Mouse (Mus musculus) midbrain, embryonic 14.5 days (tissue): Measurements from ENCODE around the gene G3bp1. TPM values are rescaled to one million over a fixed set of nuclear protein-coding genes. Genes with fewer than 3 reads are reported as not detected.
A peak's percentile ranks its signal among the peaks of the same experiment; 100 is the strongest.

Source experiments
- ATAC-seq: fragments of 200-750 bp; cut with Nextera tagmentation; 2 replicates; pipeline ENCODE4 v1.8.0; 2017; ENCODE audit warnings: moderate number of reproducible peaks, moderate library complexity; ENCODE audit not compliant: low FRiP score, low TSS enrichment
- DNase-seq: peaks from one replicate; pipeline ENCODE4 v3.0.0-alpha.2; 2015
- H3K27ac ChIP-seq: fragments of 300-500 bp; sonication (generic); replicated peaks from 2 replicates; pipeline ENCODE4 v1.5.1; 2014; ENCODE audit warnings: mild to moderate bottlenecking, low read depth, low read length, moderate library complexity
- H3K27me3 ChIP-seq: fragments of 300-500 bp; sonication (generic); 2 replicates; pipeline ENCODE4 v1.6.1; 2014; ENCODE audit warnings: low read length, control low read depth, mixed read lengths; ENCODE audit not compliant: control insufficient read depth, insufficient read depth
- H3K36me3 ChIP-seq: fragments of 300-500 bp; sonication (generic); 2 replicates; pipeline ENCODE4 v1.6.1; 2014; ENCODE audit warnings: low read length, control low read depth; ENCODE audit not compliant: control insufficient read depth, insufficient read depth
- H3K4me1 ChIP-seq: fragments of 300-500 bp; sonication (generic); 2 replicates; pipeline ENCODE4 v1.6.1; 2014; ENCODE audit warnings: mild to moderate bottlenecking, antibody characterized with exemption, low read length, control low read depth; ENCODE audit not compliant: control insufficient read depth, insufficient read depth
- H3K4me2 ChIP-seq: fragments of 300-500 bp; sonication (generic); 2 replicates; pipeline ENCODE4 v1.6.1; 2014; ENCODE audit warnings: mild to moderate bottlenecking, low read length, moderate library complexity
- H3K4me3 ChIP-seq: fragments of 300-500 bp; sonication (generic); replicated peaks from 2 replicates; pipeline ENCODE4 v1.5.1; 2014; ENCODE audit warnings: low read depth, low read length
- H3K9ac ChIP-seq: fragments of 300-500 bp; sonication (generic); replicated peaks from 2 replicates; pipeline ENCODE4 v1.6.1; 2014; ENCODE audit warnings: mild to moderate bottlenecking, low read length, moderate library complexity
- H3K9me3 ChIP-seq: fragments of 300-500 bp; sonication (generic); 2 replicates; pipeline ENCODE4 v1.6.1; 2016; ENCODE audit warnings: low read length, control low read depth, mixed read lengths; ENCODE audit not compliant: control insufficient read depth
- WGBS: fragments of 180-500 bp; shearing (Covaris S2); extraction: QIAGEN DNeasy Blood & Tissue Kit; methylation state at CpG from one replicate; pipeline ENCODE4 v1.1.7; 2014; 5-methylcytosine and 5-hydroxymethylcytosine counted together
- polyA plus RNA-seq: library from polyadenylated mRNA; unstranded; fragments of >200 nt; fragmentation: Nextera tagmentation; extraction: Ambion mirVana; gene quantifications from 2 replicates; pipeline ENCODE4 v1.2.1, GENCODE M21; 2014

G3bp1 gene
- 83.6 and 125 TPM in 2 replicates for polyA plus RNA-seq

DNA sequence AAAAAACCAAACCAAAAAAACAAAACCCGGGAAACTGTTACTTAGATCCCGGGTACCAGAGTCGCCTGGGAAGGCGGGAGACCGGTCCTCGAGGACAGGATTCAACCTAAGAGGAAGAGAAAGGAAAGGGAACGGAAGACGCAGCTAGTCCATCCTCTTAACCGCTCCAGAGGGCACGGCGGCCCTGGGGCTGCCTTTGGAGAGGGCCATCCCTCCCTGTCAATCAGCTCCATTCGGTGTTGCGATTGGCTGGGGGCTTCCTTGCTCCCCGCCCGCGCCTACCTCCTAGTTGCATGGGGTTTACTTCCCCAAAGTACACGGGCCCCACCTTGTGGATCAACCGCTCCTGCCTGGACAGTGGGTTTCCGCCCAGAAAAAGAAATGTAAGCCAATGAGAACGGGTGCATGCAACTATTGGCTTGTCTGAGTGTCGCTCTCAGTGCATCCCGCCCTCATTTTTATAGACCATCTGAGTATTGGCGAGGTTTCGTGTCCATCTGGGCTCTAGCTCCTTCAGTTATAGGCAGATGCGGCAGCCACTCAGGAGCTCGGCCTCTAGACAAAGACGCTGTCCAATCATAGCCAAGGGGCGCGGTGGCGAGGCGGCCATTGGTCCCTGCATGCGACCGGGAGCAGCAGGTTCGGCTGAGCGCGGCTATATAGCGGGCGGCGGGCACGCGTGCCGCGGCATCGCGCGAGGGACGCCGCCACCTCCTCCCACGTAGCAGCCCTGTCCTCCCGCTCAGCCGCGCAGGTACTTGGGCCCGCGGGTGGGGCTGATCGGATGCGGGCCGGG, at the start of gene G3bp1:
Gene G3bp1 (plus strand): TSS at position 638 of the 796 bp plus-strand sequence.
- under 1% methylated on average over 57 of the region's 57 CpGs for WGBS

DNA sequence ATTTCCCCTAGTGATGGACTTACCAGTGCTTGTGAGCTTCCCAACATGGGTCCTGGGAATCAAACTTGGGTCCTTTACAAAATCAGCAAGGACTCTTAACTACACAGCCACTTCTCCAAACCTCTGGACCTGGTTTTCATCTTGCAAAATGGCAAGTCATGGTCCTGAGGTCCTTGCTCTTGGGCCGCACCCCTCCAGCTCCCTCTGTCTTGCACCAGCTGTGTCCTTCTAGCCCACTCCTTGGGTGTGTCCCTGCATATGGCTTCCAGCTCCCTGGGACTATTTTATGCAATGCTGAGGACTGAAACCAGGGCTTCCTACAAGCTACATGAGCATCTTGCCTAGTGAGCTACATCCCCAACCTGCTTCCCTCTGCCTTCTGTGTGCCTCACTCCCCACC, 46.5 kb upstream of the G3bp1 start, which contains the start of gene Sparc:
Gene Sparc (minus strand): TSS at position 206 of the 400 bp plus-strand sequence.
- DNase-seq, result no peak
- Histone ChIP-seq H3K27me3 (0 out of 2 replicates have a peak, but pooled peaks cover 4% of the 10 kb centered on the region), H3K27ac (peak within 1 kb of the TSS; percentile 71), H3K4me2 (no peak within 1 kb of the TSS), H3K4me3 (no peak within 1 kb of the TSS), H3K9me3 (no peaks in the 10 kb centered on the region), H3K4me1 (peaks cover 32% of the 10 kb centered on the region), H3K9ac (no peak within 1 kb of the TSS), H3K36me3 (no peaks in the 10 kb centered on the region)
- ATAC-seq, result no peak
- WGBS, result 97% methylated on average over 1 of the region's 1 CpGs

More for the DNA sequence above, at the start of gene G3bp1:
- no peaks in the 10 kb centered on the region for H3K27me3 ChIP-seq
- peak; percentile 99 for DNase-seq
- peak within 1 kb of the TSS; percentile 80 for H3K4me2 ChIP-seq
- peaks cover 17% of the 10 kb centered on the region for H3K4me1 ChIP-seq
- peak within 1 kb of the TSS; percentile 98 for H3K4me3 ChIP-seq
- peak within 1 kb of the TSS; percentile 93 for H3K9ac ChIP-seq
- ATAC-seq, result peak; percentile 98
- H3K27ac ChIP-seq, result peak within 1 kb of the TSS; percentile 88
- peaks cover 3% of the 10 kb centered on the region for H3K36me3 ChIP-seq
- no peaks in the 10 kb centered on the region for H3K9me3 ChIP-seq

DNA sequence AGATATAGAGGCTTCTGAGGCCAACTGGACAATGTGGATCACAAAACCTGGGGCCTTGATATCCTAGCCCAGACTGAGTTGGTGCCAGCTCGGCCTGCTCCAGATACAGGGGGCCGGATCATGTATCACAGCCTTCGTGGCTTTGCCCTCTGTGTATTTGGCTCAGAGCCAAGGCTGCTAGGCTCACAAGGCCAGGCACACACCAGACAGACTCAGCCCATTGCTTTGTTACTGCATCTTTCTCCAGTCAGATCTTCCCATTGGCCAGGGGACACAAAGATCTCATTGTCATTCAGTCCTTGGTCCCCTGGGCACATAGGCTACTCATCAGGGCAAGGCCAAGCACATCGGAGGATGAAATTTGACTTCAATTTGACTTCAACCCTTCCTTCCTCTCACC, 45.7 kb upstream of the G3bp1 start:
- DNase-seq (peak; percentile 84), ATAC-seq (peak; percentile 69; the same call in 1 of the 2 replicates)
- Histone ChIP-seq H3K9ac (no peak overlapping the region), H3K4me3 (no peak overlapping the region), H3K27ac (peak overlapping the region; percentile 71), H3K36me3 (no peaks in the 10 kb centered on the region), H3K27me3 (0 out of 2 replicates have a peak, but pooled peaks cover 4% of the 10 kb centered on the region), H3K4me2 (no peak overlapping the region), H3K9me3 (no peaks in the 10 kb centered on the region), H3K4me1 (peaks cover 29% of the 10 kb centered on the region)
- WGBS, result 11% methylated on average over 4 of the region's 4 CpGs

DNA sequence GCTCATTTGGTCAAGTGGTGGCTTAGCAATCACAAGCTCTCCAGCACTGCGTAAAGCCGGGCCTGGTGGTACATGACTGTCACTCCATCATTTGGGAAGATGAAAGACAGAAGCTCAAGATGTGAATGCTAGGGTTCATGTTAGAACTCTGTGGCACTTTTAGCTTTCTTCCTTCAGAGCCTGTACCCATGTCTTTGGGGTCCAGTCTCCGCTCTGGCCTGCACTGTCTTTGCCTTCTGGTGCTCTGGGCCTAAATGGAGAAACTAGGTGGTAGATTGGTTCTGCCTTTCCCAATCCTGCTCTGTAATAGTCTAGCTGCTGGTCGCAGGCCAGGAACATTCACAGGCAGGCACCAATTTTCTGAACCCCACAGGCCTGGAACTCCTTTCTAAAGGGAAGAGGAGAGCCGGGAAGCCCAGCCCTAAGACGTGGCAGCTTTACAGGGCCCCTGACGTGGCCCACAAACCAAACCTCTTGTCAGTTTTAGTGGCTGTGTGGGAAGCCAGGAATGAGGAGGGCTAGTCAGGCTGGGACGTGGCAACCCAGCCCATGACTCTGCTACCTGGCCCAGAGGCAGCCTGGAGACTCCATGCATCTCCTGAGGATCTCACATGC, 44.6 kb upstream of the G3bp1 start:
- Histone ChIP-seq H3K4me1 (peaks cover 19% of the 10 kb centered on the region), H3K36me3 (no peaks in the 10 kb centered on the region), H3K9ac (no peak overlapping the region), H3K27me3 (no peaks in the 10 kb centered on the region), H3K4me2 (no peak overlapping the region), H3K9me3 (no peaks in the 10 kb centered on the region), H3K4me3 (no peak overlapping the region), H3K27ac (no peak overlapping the region)
- 76% methylated on average over 8 of the region's 8 CpGs for WGBS
- ATAC-seq (no peak), DNase-seq (no peak)

DNA sequence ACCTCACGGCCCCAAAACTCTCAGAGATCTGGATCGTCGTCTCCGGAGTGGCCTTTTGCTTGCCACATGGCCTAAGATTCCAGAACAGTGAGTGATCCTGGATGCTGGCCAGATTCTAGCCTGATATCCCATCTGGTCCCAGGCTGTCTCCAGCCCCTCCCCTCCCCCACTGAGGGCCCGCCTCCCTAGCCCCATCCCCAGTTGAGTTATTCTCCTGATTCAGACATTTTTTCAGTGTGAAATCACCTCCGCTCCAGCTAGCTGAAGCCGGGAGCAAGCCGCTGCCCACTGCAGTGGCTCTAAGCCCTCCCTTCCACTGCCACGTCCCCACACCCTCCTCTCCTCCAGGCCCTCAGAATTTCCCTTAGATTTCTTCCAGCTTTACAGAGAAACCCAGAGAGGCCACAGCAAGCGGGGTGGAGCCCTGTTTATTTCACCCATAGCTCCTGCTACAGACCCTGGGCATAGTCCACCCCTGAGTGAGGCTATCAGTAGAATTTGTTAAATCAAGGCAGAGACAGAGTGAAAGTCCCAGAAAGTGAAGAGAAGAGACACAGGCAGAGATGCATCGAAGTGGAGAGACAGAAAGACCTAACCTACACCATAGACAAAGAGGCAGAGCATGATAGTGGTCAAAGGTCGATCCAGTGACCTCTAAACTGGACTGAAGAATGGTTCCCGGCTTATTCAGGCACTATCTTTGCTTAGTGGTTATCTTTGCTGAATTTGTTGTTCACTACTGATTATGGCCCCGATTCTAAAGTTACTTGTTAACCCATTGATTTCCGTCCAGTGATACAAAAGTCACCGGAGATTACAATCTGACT, 41.1 kb upstream of the G3bp1 start:
- H3K4me3 ChIP-seq, result no peak overlapping the region
- H3K36me3 ChIP-seq, result no peaks in the 10 kb centered on the region
- H3K4me2 ChIP-seq, result no peak overlapping the region
- no peak overlapping the region for H3K9ac ChIP-seq
- 33% methylated on average over 16 of the region's 16 CpGs for WGBS
- H3K27me3 ChIP-seq, result no peaks in the 10 kb centered on the region
- ATAC-seq, result peak; percentile 58
- H3K27ac ChIP-seq, result peak overlapping the region; percentile 14; the same call in 1 of the 2 replicates
- H3K4me1 ChIP-seq, result peaks cover 17% of the 10 kb centered on the region
- peak; percentile 78 for DNase-seq
- H3K9me3 ChIP-seq, result no peaks in the 10 kb centered on the region

DNA sequence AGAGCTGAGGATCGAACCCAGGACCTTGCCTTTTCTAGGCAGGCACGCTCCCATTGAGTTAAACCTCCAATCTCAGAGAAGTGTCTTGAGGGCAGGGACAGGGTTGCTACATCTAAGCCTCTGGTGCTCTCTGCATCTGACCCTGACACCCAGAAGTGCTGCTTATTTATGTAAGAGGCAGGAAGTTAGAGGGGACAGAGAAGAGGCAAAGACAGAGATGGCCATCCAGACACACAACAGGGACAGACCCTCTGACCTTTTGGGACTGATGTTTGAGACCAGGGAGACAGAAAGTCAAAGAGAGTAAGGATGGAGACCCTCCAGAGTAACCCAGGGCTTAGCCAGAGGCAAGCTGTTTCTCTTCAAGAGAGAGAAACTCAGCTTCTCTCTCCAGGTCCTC, 39.5 kb upstream of the G3bp1 start:
- no peak overlapping the region for H3K9ac ChIP-seq
- 0 out of 2 replicates have a peak, but pooled peaks cover 5% of the 10 kb centered on the region for H3K4me1 ChIP-seq
- no peaks in the 10 kb centered on the region for H3K27me3 ChIP-seq
- no peak overlapping the region for H3K4me3 ChIP-seq
- H3K27ac ChIP-seq, result no peak overlapping the region
- DNase-seq (no peak), ATAC-seq (no peak)
- 95% methylated on average over 2 of the region's 2 CpGs for WGBS
- no peaks in the 10 kb centered on the region for H3K36me3 ChIP-seq
- H3K9me3 ChIP-seq, result no peaks in the 10 kb centered on the region
- no peak overlapping the region for H3K4me2 ChIP-seq

DNA sequence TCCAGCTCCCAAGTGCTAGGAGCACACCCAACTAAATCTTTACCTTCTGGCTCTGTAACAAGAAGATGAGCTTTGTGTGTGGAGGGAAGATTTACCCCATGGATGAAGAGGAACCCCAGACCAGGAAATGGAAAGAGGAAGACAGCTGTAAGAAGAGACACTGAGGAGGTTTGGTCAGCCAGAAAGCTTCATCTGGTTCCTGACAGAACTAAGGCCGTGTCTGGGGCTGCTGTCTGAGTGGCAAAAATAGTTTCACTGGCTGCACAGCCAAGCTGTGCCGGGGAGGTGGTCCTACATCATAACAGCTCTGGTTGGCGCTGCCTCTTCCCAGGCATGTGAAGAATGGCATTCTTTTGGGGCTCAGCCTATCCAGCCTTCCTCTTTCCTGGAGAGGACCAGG, 36.5 kb upstream of the G3bp1 start:
- Histone ChIP-seq H3K4me2 (no peak overlapping the region), H3K4me1 (0 out of 2 replicates have a peak, but pooled peaks cover 5% of the 10 kb centered on the region), H3K27me3 (no peaks in the 10 kb centered on the region), H3K4me3 (no peak overlapping the region), H3K9ac (no peak overlapping the region), H3K36me3 (no peaks in the 10 kb centered on the region), H3K27ac (no peak overlapping the region), H3K9me3 (no peaks in the 10 kb centered on the region)
- no peak for ATAC-seq
- WGBS, result 71% methylated on average over 3 of the region's 3 CpGs
- no peak for DNase-seq

DNA sequence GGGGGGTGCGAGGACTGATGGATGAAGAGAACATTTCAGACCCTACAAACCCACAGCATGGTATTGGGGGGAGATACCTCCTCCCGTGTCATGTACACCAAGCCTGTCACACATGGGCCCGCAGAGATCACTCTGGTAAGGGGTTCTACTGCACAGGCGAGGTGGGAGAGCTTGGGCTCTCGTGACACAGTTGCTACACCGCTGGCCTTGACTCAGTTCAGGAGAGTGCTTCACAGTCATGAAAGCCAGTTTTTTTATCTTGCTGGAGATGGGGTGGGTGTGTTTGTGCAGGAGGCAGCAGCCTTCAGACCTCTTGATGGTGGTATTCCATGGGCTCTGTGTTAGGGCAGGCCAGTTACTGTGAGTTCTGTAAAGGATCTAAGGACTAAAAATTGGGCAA, 33.4 kb upstream of the G3bp1 start:
- no peaks in the 10 kb centered on the region for H3K9me3 ChIP-seq
- ATAC-seq, result no peak

More for the DNA sequence above, 33.4 kb upstream of the G3bp1 start:
- Histone ChIP-seq H3K4me1 (no peaks in the 10 kb centered on the region), H3K4me3 (no peak overlapping the region), H3K27me3 (no peaks in the 10 kb centered on the region), H3K9ac (no peak overlapping the region), H3K36me3 (no peaks in the 10 kb centered on the region), H3K4me2 (no peak overlapping the region), H3K27ac (no peak overlapping the region)
- 89% methylated on average over 6 of the region's 6 CpGs for WGBS
- DNase-seq, result no peak
